In genomic region chr6:29329514-29329913, GRCm38 (mm10) we compare ENCODE assay signal across 19 mouse cellular contexts. TPM values are rescaled to one million over a fixed set of nuclear protein-coding genes. Genes with fewer than 3 reads are reported as not detected.
"Had no signal": no experiment of that assay in that cellular context is flagged by ENCODE, and none has a peak within 500 bp of the region (broad histone marks: within the 10 kb centered on the region; RNA-seq: fewer than 3 reads in every experiment).

No protein-coding gene starts in this region.

- ATAC-seq: liver, embryonic 12.5 days; midbrain, embryonic 13.5 days had no signal

- H3K9me3 ChIP-seq: limb, embryonic 15.5 days; liver, embryonic 12.5 days; midbrain, embryonic 13.5 days had no signal

- H3K27me3 ChIP-seq: limb, embryonic 15.5 days; midbrain, embryonic 13.5 days had no signal

- H3K9ac ChIP-seq: limb, embryonic 15.5 days; liver, embryonic 12.5 days; lung, embryonic 14.5 days; midbrain, embryonic 13.5 days had no signal

- DNase-seq: kidney, postnatal 25 days; layer of hippocampus, adult 9-11 months; layer of hippocampus, postnatal 36 days; lung, embryonic 14.5 days; lung, postnatal 10 days; lung, postnatal 4 days; right cerebral cortex, postnatal 14 days; thymus, postnatal 36 days had no signal

- H3K4me2 ChIP-seq: limb, embryonic 15.5 days; liver, embryonic 12.5 days; lung, embryonic 14.5 days; midbrain, embryonic 13.5 days had no signal

- H3K4me1 ChIP-seq: limb, embryonic 15.5 days; liver, embryonic 12.5 days; midbrain, embryonic 13.5 days had no signal

- H3K4me3 ChIP-seq: limb, embryonic 15.5 days; liver, embryonic 12.5 days; midbrain, embryonic 13.5 days had no signal

- H3K36me3 ChIP-seq: limb, embryonic 15.5 days; liver, embryonic 12.5 days; midbrain, embryonic 13.5 days had no signal

- H3K27ac ChIP-seq: limb, embryonic 15.5 days; liver, embryonic 12.5 days; midbrain, embryonic 13.5 days had no signal

RNA-seq across cellular contexts. Expression of gene Fam71f1, which starts 10.6 kb away (rescaled TPM):
- total RNA-seq: layer of hippocampus, postnatal 36 days; left cerebral cortex, adult 8-10 months; left cerebral cortex, postnatal 25 days; midbrain, postnatal 0 days had no signal
- polyA plus RNA-seq: limb, embryonic 15.5 days; liver, embryonic 12.5 days; liver, embryonic 16.5 days; lung, embryonic 14.5 days; midbrain, embryonic 13.5 days; midbrain, postnatal 0 days; neural tube, embryonic 14.5 days; small intestine, adult 2 months; stomach, embryonic 16.5 days; thymus, postnatal 0 days had no signal

RNA-seq across cellular contexts. Expression of gene Opn1sw, which starts 58.8 kb away (rescaled TPM):
- total RNA-seq: layer of hippocampus, postnatal 36 days had no signal
